Mouse (Mus musculus): ENCODE results near the gene Klhl21. TPM values are rescaled to one million over a fixed set of nuclear protein-coding genes. Genes with fewer than 3 reads are reported as not detected.
A peak's percentile ranks its signal among the peaks of the same experiment; 100 is the strongest.

Klhl21 gene
- polyA plus RNA-seq, 1 experiment from 2014 or later = 2.1 TPM

DNA sequence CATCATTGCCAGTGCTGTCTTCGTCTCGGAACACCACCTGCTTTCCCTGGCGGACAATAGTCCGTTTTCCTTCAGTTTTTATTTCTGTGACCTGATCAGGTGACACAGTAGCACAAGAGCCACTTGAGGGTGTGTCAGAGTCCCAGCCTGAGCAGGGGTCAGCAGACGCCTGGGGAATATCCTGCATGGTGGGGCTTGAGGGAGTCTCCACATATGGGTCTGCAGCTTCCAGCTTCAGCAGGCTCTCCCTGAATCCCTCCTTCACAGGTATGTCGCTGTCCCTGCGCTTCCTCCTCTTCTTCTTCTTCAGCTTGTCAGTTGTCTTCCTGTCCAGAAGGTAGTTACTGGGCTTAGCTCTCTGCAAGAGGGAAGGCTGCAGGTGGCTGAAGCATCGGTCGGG, 16.5 kb upstream of the Klhl21 start:
- no peaks in the 10 kb centered on the region for H3K27me3 ChIP-seq (ENCODE audit: control insufficient read depth, insufficient read depth, low read length)
- H3K27ac ChIP-seq (ENCODE audit: low read depth, low read length) = no peak overlapping the region
- H3K9ac ChIP-seq (replicated peaks; ENCODE audit: low read depth, low read length) = no peak overlapping the region
- no peak for ATAC-seq (ENCODE audit: low read depth)
- no peaks in the 10 kb centered on the region for H3K9me3 ChIP-seq (ENCODE audit: control insufficient read depth, low read length)
- WGBS = 94% methylated on average over 9 of the region's 9 CpGs
- no peak overlapping the region for H3K4me2 ChIP-seq (ENCODE audit: low read depth, low read length)
- no peak overlapping the region for H3K4me3 ChIP-seq (ENCODE audit: low read depth, low read length)
- peaks cover 18% of the 10 kb centered on the region for H3K36me3 ChIP-seq (ENCODE audit: control insufficient read depth, insufficient read depth, low read length)
- H3K4me1 ChIP-seq (ENCODE audit: control insufficient read depth, insufficient read depth, low read length) = peaks cover 13% of the 10 kb centered on the region

DNA sequence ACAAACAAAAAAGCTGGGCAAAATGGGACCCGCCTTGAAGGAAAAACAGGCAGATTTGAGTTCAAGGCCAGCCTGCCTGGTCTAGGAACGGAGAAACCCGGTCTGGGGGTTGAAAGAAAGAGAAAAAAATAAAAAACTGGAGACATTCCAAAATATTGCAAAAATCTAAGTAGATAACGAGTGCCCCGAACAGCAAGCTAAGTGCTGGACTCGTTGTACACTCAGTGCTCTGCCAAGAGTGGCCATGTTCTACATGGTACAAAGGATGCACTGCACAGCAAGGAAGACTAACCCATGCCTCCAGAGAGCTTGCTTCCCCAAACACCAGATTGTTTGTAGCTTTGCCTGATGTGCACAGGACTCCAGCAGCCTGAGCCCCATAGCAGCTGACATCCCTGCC, 15.6 kb upstream of the Klhl21 start:
- Histone ChIP-seq H3K27ac (ENCODE audit: low read depth, low read length) (no peak overlapping the region), H3K9ac (replicated peaks; ENCODE audit: low read depth, low read length) (no peak overlapping the region), H3K27me3 (ENCODE audit: control insufficient read depth, insufficient read depth, low read length) (no peaks in the 10 kb centered on the region), H3K4me3 (ENCODE audit: low read depth, low read length) (no peak overlapping the region), H3K4me1 (ENCODE audit: control insufficient read depth, insufficient read depth, low read length) (peaks cover 9% of the 10 kb centered on the region), H3K4me2 (ENCODE audit: low read depth, low read length) (no peak overlapping the region; the same call in 1 of the 2 replicates), H3K9me3 (ENCODE audit: control insufficient read depth, low read length) (no peaks in the 10 kb centered on the region), H3K36me3 (ENCODE audit: control insufficient read depth, insufficient read depth, low read length) (peaks cover 18% of the 10 kb centered on the region)
- WGBS = 89% methylated on average over 6 of the region's 6 CpGs
- no peak for ATAC-seq (ENCODE audit: low read depth)

DNA sequence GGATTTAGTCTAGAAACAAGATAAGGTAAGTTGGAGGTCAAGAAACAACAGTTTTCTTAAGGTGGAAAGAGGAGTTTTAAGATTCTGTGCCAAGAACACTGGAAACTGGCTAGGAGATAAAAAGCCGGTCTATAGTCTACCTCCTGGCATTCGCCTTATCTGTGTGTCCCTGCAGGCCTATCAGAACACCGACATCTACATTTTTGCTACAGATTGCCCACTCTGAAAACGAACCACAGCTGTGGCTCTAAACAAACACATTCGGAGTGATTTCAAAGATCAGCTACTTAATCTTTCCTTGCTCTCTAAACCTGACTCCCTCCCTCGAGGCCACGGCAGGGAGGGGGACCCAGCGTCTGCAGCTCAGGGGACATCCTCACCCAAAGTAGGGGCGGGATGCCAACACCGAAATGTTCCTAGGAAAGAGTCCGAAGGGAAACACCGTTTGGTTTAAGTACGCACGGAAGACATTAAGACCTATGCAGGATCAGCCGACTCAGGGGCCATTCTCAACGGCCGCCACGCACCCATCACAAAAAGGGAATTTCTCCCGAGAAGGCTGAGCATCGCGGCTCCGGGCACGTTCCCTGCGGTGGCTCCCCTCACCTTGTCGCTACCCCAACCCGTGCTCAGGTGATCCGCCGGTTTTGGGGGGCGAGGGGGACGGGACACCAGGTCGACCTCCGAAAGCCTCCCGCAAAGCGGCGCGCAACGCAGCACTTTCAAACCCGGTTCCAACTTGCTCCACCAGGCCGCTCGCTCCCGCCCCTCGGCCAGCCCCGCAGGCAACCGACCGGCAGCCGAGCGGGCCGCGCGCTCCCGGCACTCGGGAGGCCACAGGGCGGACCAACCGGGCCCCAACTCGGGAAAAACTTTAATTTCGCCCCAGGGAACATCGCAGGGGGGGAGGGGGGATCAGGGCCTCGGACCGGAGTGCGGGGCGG, 14.1 kb upstream of the Klhl21 start:
- Histone ChIP-seq H3K4me3 (ENCODE audit: low read depth, low read length) (peak overlapping the region; percentile 97), H3K9me3 (ENCODE audit: control insufficient read depth, low read length) (no peaks in the 10 kb centered on the region), H3K27ac (ENCODE audit: low read depth, low read length) (peak overlapping the region; percentile 22; the same call in 1 of the 2 replicates), H3K27me3 (ENCODE audit: control insufficient read depth, insufficient read depth, low read length) (no peaks in the 10 kb centered on the region), H3K36me3 (ENCODE audit: control insufficient read depth, insufficient read depth, low read length) (peaks cover 18% of the 10 kb centered on the region), H3K9ac (replicated peaks; ENCODE audit: low read depth, low read length) (peak overlapping the region; percentile 80), H3K4me2 (ENCODE audit: low read depth, low read length) (peak overlapping the region; percentile 87), H3K4me1 (ENCODE audit: control insufficient read depth, insufficient read depth, low read length) (peaks cover 9% of the 10 kb centered on the region)
- ATAC-seq (ENCODE audit: low read depth) = no peak
- WGBS = 2% methylated on average over 56 of the region's 61 CpGs

- peak overlapping the region; percentile 97 for H3K4me3 ChIP-seq (ENCODE audit: low read depth, low read length)
- peaks cover 16% of the 10 kb centered on the region for H3K36me3 ChIP-seq (ENCODE audit: control insufficient read depth, insufficient read depth, low read length)
- WGBS = 2% methylated on average over 65 of the region's 111 CpGs
- no peaks in the 10 kb centered on the region for H3K9me3 ChIP-seq (ENCODE audit: control insufficient read depth, low read length)
- no peaks in the 10 kb centered on the region for H3K27me3 ChIP-seq (ENCODE audit: control insufficient read depth, insufficient read depth, low read length)
- ATAC-seq (ENCODE audit: low read depth) = peak; percentile 65
- peaks cover 9% of the 10 kb centered on the region for H3K4me1 ChIP-seq (ENCODE audit: control insufficient read depth, insufficient read depth, low read length)
- H3K4me2 ChIP-seq (ENCODE audit: low read depth, low read length) = peak overlapping the region; percentile 87
- peak overlapping the region; percentile 60 for H3K27ac ChIP-seq (ENCODE audit: low read depth, low read length)
- H3K9ac ChIP-seq (replicated peaks; ENCODE audit: low read depth, low read length) = peak overlapping the region; percentile 80
Measured at GRCm38 (mm10) chr4:151995371-151996172, 13.0 kb upstream of the Klhl21 start.

DNA sequence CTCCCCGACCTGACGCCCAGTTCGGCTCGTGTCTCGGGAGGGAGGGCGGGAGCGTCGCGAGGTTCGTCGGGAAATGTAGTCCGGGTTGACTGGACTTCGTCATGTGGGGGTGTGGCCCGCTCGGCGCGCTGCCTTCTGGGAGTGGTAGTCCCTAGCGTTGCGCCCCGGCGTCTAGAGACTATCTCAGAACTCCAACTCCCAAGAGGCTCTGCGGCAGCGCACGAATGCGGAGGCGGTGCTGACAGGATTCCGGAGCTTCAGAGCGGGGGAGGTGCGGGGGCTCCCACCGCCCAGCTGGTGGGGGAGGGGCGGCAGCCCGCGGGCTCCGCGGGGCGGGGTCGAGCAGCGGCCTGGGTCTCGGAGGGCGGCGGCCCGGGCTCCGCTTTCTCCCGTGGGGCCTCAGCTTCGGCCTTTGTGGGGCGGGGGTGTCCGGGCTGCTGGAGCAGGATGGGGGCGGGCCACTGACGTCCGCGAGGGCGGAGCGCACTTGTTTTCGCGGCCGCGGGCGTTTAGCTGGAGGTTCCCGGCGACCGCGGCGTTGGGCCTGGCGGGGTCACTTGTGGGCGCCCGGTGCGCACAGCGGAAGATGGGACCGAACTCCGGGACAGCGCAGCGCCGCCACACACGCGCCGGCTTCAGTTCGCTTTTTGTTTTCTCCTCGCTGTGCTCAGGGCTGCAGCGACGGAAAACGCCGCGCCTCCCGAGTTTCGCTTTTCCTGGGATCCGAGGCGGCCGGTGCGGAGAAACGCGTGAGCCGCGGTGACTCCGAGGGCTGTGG, 12.2 kb upstream of the Klhl21 start, which contains the start of gene Phf13:
Phf13 (minus strand) TSS at position 86 of the 778 bp plus-strand sequence.
- Histone ChIP-seq H3K4me3 (ENCODE audit: low read depth, low read length) (peak within 1 kb of the TSS; percentile 97), H3K27me3 (ENCODE audit: control insufficient read depth, insufficient read depth, low read length) (no peaks in the 10 kb centered on the region), H3K9me3 (ENCODE audit: control insufficient read depth, low read length) (no peaks in the 10 kb centered on the region), H3K27ac (ENCODE audit: low read depth, low read length) (peak within 1 kb of the TSS; percentile 85), H3K36me3 (ENCODE audit: control insufficient read depth, insufficient read depth, low read length) (peaks cover 10% of the 10 kb centered on the region), H3K4me1 (ENCODE audit: control insufficient read depth, insufficient read depth, low read length) (peaks cover 9% of the 10 kb centered on the region), H3K4me2 (ENCODE audit: low read depth, low read length) (peak within 1 kb of the TSS; percentile 87), H3K9ac (replicated peaks; ENCODE audit: low read depth, low read length) (peak within 1 kb of the TSS; percentile 80)
- peak; percentile 96 for ATAC-seq (ENCODE audit: low read depth)
- WGBS = under 1% methylated on average over 92 of the region's 94 CpGs

- no peak for ATAC-seq (ENCODE audit: low read depth)
Measured at GRCm38 (mm10) chr4:151996951-151997222, 11.7 kb upstream of the Klhl21 start.

DNA sequence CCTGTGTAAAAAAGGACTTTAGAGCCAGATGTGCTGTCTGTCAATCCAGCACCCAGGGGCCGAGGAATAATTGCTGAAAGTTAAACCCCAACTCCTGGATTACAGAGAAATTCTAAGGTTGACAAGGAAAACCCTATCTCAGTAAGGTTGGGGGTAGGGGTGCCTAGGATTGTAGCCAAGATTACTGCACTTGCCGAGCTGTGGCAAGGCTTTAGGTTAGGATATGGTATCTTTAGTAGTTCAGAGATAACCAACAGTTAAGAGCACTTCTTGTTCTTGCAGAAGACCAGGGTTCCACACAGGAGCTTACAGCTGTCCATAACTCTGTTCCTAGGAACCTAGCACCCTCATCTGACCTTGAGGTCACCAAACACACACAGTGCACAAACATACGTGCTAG, 10.9 kb upstream of the Klhl21 start:
- no peak for ATAC-seq (ENCODE audit: low read depth)
- H3K9me3 ChIP-seq (ENCODE audit: control insufficient read depth, low read length) = no peaks in the 10 kb centered on the region
- no peak overlapping the region for H3K4me3 ChIP-seq (ENCODE audit: low read depth, low read length)
- no peak overlapping the region for H3K27ac ChIP-seq (ENCODE audit: low read depth, low read length)
- H3K9ac ChIP-seq (replicated peaks; ENCODE audit: low read depth, low read length) = no peak overlapping the region; the same call in 1 of the 2 replicates
- no peak overlapping the region; the same call in 1 of the 2 replicates for H3K4me2 ChIP-seq (ENCODE audit: low read depth, low read length)
- no peaks in the 10 kb centered on the region for H3K27me3 ChIP-seq (ENCODE audit: control insufficient read depth, insufficient read depth, low read length)
- H3K4me1 ChIP-seq (ENCODE audit: control insufficient read depth, insufficient read depth, low read length) = peaks cover 9% of the 10 kb centered on the region
- no peaks in the 10 kb centered on the region for H3K36me3 ChIP-seq (ENCODE audit: control insufficient read depth, insufficient read depth, low read length)
- WGBS = 75% methylated on average over 3 of the region's 3 CpGs

More at GRCm38 (mm10) chr4:151996951-151997222, 11.7 kb upstream of the Klhl21 start:
- H3K9me3 ChIP-seq (ENCODE audit: control insufficient read depth, low read length) = no peaks in the 10 kb centered on the region
- WGBS = 6% methylated on average over 13 of the region's 13 CpGs
- H3K4me1 ChIP-seq (ENCODE audit: control insufficient read depth, insufficient read depth, low read length) = peaks cover 9% of the 10 kb centered on the region
- H3K27ac ChIP-seq (ENCODE audit: low read depth, low read length) = peak overlapping the region; percentile 85
- H3K4me3 ChIP-seq (ENCODE audit: low read depth, low read length) = peak overlapping the region; percentile 97
- H3K9ac ChIP-seq (replicated peaks; ENCODE audit: low read depth, low read length) = peak overlapping the region; percentile 80
- H3K27me3 ChIP-seq (ENCODE audit: control insufficient read depth, insufficient read depth, low read length) = no peaks in the 10 kb centered on the region
- H3K36me3 ChIP-seq (ENCODE audit: control insufficient read depth, insufficient read depth, low read length) = peaks cover 4% of the 10 kb centered on the region; the same call in 1 of the 2 replicates
- H3K4me2 ChIP-seq (ENCODE audit: low read depth, low read length) = peak overlapping the region; percentile 52

- H3K27me3 ChIP-seq (ENCODE audit: control insufficient read depth, insufficient read depth, low read length) = no peaks in the 10 kb centered on the region
- H3K36me3 ChIP-seq (ENCODE audit: control insufficient read depth, insufficient read depth, low read length) = no peaks in the 10 kb centered on the region
- H3K27ac ChIP-seq (ENCODE audit: low read depth, low read length) = no peak overlapping the region
- H3K4me2 ChIP-seq (ENCODE audit: low read depth, low read length) = no peak overlapping the region
- WGBS = 71% methylated on average over 3 of the region's 3 CpGs
- H3K9ac ChIP-seq (replicated peaks; ENCODE audit: low read depth, low read length) = no peak overlapping the region
- no peak for ATAC-seq (ENCODE audit: low read depth)
- H3K4me1 ChIP-seq (ENCODE audit: control insufficient read depth, insufficient read depth, low read length) = peaks cover 1% of the 10 kb centered on the region
- H3K9me3 ChIP-seq (ENCODE audit: control insufficient read depth, low read length) = no peaks in the 10 kb centered on the region
- no peak overlapping the region for H3K4me3 ChIP-seq (ENCODE audit: low read depth, low read length)
Measured at GRCm38 (mm10) chr4:151999481-151999880, 9.1 kb upstream of the Klhl21 start.
